Mouse (Mus musculus): Measurements from ENCODE around the gene Cdc27.

Cdc27 gene

GRCm38 (mm10) chr11:104481971-104482370 lies 68.4 kb downstream of the Cdc27 start:
- DNase-seq (ENCODE audit: extremely low spot score): no peak

GRCm38 (mm10) chr11:104479505-104479904 lies 70.9 kb downstream of the Cdc27 start:
- DNase-seq (ENCODE audit: extremely low spot score): no peak

GRCm38 (mm10) chr11:104469371-104469835 lies 81.0 kb downstream of the Cdc27 start:
- peak; percentile 95 for DNase-seq (ENCODE audit: extremely low spot score)

GRCm38 (mm10) chr11:104468751-104469268 lies 81.6 kb downstream of the Cdc27 start, which contains the start of gene Kansl1:
Kansl1 (minus strand) TSS chr11:104468861.
- peak; percentile 56 for DNase-seq (ENCODE audit: extremely low spot score)

GRCm38 (mm10) chr11:104467698-104468097 lies 82.7 kb downstream of the Cdc27 start:
- no peak for DNase-seq (ENCODE audit: extremely low spot score)

- peak; percentile 47 for DNase-seq (ENCODE audit: extremely low spot score)
Observed at GRCm38 (mm10) chr11:104461551-104461950, 88.9 kb downstream of the Cdc27 start.

- no peak for DNase-seq (ENCODE audit: extremely low spot score)
Observed at GRCm38 (mm10) chr11:104459671-104460070, 90.7 kb downstream of the Cdc27 start.

GRCm38 (mm10) chr11:104458507-104458906 lies 91.9 kb downstream of the Cdc27 start:
- no peak for DNase-seq (ENCODE audit: extremely low spot score)

Data from embryo, embryonic 9.5 days (tissue).